Mouse (Mus musculus) 3134 (cell line): ENCODE results near the gene Uqcrq.
A peak's percentile ranks its signal among the peaks of the same experiment; 100 is the strongest.

Source experiments
- DNase-seq: peaks from one replicate; pipeline ENCODE4 v3.0.0-alpha.2; 2011; ENCODE audit warnings: low spot score; ENCODE audit not compliant: insufficient read length; ENCODE audit errors: extremely low read depth

Gene Uqcrq

DNA sequence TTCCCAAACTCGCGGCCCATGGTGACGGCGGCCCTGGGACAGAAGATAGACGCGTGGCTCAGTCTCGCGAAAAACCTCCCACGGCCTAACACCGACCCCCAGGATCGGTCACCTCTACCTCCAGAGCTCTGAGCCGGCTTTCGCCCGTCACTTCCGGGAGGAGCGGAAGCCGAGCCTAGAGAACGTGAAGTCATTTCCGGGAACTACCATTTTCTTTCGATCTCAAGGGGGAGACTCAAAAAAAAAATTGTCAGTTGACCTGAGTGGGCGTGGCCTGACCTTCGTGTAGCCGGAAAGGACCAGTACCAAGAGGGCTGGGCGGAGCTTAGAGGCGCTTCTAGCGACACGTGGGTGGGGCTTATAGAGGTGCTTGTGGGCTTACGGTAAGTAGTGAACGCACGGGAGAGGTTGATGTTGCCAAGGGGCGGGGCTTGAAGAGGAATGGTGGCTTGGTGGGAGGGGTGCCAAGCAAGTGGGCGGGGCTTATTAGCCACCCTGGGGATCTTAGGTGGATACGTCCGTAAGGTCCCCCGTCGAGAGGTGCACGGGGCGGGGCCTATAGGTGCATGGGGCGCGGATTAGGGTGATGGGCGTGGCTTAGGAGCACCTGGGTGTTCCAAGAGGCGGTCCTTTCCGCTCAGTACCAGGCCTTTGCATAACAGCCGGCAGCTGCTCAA lies at the start of gene Uqcrq, which contains the start of gene Gdf9:
Uqcrq (minus strand) TSS at position 162 of the 677 bp plus-strand sequence.
Gdf9 (plus strand) TSS at position 354 of the 677 bp plus-strand sequence.
- DNase-seq, result peak; percentile 97

DNA sequence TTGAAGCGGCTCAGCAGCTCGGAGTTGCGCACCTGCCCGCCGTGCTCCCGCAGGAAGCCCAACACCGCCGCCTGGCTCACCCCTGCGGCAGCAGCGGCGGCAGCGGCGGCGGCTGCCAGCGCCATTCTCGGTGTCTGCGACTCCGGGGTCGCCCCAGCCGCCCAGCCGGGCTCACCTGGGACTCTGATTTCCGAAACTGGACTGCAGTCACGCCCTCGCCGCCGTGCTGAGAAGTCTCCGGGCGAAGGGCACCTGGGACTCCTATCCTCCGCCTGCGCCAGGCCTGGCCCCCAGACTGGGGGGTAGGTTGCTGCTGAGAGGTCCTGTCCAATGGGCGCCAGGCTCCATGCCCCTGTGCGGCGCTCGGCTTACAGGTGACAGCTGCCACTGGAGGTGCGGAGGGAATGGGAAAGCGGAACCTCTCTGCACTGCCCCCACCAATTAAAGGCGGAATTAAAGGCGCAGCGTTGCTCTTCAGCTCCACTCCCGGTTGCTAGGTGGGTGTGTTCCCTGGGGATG lies 49.2 kb upstream of the Uqcrq start, which contains the start of the genes Gm9945 and Sowaha:
Gm9945 (plus strand) TSS at position 384 of the 519 bp plus-strand sequence.
Sowaha (minus strand) TSS at position 492 of the 519 bp plus-strand sequence.
- DNase-seq, result no peak

DNA sequence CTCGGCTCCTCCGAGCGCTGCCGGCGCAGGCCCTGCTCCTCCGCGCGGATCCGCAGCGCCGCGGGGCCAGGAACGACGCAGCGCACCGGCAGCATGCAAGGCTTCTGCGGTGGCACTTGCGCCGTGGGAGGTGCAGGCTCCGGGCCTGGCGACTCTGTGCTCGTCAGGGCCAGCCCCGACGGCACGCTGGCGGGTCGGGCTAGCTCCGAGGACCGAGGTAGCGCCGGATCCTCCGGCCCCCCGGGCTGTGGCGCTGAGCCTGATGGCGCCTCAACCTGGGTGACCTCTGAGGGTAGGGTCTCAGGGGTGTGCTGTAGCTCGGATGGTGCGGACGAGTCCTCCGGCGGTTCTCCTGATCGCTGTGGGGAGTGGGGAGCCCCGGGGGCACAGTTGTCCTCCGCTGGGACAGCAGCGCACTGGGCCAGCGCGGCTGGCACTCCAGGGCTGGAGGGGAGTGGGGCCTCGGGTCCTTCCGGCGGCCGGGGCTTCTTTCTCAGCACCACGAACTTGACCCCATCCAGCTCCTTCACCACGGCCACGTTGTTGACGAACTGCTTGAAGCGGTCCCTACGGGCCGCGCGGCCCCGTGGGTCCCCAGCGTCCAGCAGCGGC lies 48.6 kb upstream of the Uqcrq start:
- no peak for DNase-seq

DNA sequence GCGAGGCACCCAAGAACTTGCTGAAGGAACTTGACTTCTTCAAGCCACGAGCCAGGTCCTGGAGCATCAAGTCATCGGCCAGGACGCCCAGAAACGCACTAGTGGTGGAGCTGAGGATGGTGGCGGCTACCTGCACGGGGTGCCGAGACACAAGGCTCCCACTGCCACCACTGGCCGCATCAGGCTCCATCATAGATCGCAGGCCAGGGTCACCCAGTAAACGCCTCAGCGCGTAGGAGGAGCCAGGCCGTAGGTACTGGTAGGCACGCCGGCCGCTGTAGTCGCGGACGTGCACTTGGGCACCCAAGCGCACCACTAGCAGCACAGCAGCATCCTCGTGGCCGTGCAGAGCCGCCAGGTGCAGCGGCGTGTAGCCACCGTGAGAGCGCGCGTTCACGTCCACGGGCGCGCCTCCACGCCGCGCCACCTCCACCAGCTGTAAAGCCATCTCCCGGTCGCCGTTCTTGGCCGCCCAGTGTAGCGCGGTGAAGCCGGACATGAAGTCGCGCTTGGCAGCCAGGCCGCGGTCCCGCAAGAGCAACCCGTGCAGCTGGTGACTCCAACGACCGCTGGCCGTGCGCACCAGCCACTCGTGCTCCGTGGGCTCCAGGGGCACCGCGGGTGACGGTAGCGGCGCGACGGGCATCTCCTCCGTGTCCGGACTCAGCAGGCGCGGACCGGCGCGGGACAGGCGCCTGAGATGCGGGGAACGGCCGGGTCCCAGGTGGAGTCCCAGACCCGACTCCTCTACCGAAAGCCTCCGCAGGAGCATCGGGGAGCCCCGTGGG lies 47.9 kb upstream of the Uqcrq start:
- no peak for DNase-seq

DNA sequence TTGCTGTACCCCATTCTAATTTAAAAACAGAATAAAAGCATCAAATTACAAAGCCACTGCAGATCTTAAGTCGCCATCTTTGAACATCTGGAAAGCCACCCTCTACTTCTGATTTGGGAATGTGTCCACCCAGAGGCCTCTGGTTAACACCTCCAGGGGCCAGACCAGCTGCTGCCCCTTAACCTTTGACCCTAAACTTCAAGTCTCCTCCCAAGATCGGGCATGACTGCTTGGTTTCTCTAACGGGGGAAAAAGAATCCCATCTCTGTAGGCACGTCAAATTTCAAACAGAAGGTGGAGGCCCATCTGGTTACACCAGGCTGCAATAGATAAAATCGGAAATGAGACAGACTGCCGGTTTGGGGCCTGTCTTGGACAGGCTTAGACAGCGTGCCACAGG lies 47.2 kb upstream of the Uqcrq start:
- no peak for DNase-seq

DNA sequence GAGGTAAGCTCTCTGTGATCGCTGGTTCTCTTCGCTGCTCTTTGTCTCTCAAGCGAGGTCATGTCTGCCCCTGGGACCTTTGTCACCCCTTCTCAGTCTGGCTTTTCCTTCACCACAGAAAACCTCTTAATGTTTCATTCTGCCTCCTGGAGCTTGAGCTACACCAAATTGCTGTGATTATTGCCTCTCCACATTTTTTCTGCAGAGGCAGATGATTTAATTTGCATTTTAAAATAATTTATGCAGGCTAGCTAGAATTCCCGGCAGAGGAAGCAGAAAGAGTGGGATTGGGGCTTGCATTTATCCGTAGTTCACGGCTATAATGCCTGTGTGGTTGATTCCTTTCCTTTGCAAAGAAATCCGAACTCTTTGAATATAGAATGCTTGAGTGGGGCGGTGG lies 45.0 kb upstream of the Uqcrq start:
- no peak for DNase-seq

DNA sequence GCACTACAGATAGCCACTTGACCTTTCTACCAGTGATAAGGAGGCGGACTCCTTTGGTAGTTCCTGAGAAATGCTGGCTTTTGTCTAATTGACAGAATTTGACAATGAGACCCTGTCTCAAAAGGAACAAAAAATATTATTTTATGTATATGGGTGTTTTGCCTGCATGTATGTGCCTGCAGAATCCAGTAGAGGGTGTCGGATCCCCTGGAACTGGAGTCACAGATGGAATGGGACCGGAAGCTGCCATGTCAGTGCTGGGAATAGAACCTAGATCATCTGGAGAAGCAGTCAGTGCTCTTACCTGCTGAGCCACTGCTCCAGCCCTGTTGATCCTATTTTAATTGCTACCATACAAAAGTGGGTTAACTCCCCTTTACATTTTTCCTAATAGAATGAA lies 42.1 kb upstream of the Uqcrq start:
- no peak for DNase-seq

DNA sequence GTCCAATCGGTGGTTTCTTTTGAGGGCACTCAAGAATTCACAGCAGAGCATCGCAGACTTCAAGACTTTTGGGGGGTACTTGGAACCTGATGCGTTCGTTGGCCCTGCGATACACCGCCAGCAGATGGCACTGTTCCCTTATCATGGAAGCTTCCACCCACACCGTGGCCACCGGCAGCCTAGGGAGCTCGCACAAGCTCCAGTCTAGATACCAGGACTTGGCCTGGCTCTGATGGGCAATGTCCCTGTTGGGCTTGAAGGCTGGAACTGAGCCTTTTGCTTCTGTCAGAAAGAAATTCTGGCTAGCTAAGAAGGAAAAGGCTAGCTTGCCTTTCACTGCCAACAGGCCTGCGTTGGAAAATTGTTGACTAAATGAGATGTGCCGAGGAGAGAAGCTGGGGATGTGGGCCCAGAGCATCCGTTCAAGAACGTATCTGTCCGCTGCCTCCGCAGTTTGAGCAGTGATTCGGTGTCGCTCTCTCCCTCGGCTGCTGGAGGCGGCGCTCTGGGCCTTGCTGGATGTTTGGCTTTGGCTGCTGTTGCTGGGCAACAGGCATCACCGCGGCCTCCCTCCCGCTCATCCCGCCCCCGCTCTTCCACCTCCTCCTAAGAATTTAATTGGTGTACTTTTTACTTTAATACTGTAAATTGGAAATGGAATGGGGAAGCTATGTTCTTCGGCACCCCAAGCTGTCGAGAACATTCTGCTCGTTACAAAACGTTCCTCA lies 39.5 kb upstream of the Uqcrq start, which contains the start of gene Gm9837:
Gm9837 (minus strand) TSS at position 512 of the 728 bp plus-strand sequence.
- peak; percentile 63 for DNase-seq

DNA sequence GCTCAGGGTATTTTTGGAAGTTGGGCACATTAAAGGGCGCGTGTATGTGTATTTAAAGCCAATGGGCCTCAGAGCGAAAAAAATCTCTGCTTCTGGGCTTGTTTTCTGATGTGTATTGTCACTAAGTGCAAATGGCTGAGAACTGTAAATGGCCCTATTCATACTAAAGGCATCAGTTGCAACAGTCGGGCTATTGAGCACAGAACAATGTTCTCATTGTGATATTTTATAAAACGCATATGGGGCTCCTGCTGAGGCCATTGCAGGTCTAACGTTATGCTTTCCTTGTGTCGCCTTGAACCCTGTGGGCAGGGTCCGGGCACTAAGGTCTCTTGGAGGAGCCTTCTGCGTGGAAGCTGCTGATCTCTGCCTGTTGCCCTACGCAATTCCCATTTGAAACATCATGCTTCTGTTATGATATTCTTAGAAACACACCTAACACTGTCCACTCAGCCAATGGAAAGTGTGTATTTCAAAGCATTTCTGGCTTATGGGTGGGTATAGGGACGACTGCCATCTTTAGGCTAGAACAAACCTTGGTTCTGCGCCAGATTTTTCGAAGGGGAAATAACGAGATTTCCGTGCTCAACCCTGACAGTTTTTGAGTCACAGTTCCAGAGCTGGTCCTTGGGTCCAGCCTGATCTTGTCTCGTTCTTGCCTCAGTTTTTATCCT lies 38.8 kb upstream of the Uqcrq start:
- DNase-seq, result no peak

DNA sequence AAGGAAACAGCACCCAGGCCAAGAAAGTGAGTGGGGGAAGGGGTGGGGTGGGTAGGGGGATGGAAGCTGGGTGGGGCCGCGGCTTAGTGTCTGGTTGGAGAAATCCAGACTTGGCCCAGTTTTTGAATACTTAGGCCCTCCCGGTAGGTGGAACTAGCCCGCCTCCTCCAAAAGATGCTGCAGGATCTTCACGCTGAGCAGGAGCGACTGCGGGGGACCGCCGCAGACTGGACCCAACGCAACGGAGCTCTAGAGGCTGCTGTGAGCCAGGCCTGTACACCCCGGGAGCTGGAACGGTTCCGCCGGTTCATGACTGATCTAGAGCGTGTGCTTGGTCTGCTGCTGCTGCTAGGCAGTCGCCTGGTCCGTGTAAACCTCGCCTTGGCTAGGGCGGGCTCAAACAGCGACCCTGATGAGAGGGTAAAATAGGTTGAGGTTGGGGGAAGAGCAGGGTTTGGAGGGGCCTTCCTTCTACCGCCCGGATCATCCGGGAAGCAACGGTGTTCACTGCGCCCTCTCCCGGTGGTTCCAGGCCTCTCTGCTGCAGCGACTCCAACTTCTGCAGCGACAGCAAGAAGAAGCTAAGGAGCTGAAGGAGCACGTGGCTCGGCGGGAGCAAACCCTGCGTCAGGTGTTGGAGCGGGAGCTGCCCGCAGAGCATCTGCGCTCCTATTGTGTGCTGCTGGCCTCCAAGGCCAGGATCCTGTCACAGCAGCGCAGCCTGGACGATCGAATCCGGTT lies 35.8 kb upstream of the Uqcrq start:
- DNase-seq, result no peak

DNA sequence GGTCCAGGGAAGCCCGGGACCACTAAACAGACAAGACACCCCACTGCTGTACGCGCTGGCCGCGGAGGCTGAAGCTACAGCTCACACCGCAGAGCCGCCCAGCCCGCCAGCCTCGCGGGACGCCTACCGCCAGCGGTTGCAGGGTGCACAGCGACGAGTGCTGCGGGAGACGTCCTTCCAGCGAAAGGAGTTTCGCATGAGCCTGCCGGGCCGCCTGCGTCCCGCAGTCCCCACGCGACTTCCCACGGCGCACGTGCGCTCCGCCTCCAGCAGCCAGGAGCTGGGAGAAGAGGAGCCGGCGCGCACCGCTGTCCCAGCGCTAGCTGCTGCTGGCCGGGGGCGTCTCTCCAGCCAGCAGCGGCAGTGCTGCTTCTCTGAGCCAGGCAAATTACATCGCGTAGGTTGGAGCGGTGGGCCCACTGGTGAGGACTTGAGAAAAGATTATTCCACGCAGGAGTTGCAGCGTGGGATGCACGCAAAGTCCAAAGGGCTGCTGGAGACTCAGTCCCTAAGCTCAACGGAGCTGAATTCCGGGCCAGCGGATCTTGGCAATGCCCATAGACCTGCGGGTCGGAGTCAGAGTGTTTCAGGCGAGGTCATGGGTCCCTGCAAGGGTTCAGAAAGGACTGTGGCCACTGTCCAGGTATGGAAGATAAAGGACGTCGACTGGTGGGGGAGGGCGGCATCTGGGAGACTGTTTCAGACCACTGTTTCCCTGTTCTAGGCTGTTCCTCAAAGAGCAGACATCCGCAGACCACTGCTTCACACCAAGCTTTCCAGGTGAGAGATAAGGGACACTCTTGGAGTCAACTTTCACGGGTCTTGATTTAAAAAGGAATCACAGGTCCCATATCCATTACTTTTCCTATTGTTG lies 33.2 kb upstream of the Uqcrq start:
- DNase-seq, result no peak

DNA sequence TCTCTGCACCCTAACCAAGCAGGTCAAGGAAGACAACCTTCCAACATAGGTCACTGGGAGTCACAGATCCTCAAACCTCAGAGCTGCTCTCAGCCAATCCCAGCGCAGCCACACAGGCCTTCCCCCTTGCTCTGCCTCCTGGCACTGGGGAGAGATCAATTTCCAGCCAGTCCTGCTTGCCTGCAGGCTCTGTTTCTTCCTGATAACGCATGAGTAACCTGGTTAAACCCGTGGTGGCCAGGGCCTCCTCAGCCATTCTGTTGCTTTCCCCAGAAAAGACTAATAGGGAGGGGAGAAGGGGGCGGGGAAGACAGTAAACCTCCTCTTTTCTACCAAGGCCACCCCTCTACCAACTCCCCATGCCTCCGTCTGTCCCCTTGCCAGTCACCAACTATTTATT lies 31.1 kb upstream of the Uqcrq start:
- no peak for DNase-seq

DNA sequence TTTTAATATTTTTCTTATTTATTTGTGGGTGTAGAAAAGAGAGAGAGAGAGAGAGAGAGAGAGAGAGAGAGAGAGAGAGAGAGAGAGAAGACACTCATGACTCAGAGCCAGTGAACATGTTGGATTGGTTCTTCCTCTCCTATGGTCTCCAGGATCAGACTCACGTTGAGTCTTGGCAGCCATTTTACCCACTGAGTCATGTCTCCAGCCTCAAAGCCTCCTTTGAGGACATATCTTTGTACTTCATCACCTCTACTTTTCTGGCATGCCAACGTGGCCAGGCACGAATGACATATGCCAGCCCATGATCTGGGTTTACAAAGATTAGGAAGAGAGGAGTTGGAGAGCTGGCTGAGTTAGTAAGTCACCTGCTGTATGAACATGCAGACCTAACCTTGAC lies 29.6 kb upstream of the Uqcrq start:
- DNase-seq, result peak; percentile 63

DNA sequence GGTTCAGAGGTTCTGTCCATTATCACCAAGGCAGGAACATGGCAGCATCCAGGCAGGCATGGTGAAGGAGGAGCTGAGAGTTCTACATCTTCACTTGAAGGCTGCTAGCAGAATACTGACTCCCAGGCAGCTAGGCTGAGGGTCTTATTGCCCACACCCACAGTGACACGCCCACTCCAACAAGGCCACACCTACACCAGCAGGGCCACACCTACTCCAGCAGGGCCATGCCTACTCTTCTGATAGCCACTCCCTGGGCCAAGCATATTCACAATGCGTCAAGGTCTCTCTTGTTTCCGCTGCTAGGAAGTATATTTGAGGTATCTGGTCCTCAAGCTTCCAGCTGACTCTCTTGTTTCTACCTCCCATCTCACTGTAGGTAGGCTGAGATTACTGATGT lies 28.4 kb upstream of the Uqcrq start:
- DNase-seq, result no peak

DNA sequence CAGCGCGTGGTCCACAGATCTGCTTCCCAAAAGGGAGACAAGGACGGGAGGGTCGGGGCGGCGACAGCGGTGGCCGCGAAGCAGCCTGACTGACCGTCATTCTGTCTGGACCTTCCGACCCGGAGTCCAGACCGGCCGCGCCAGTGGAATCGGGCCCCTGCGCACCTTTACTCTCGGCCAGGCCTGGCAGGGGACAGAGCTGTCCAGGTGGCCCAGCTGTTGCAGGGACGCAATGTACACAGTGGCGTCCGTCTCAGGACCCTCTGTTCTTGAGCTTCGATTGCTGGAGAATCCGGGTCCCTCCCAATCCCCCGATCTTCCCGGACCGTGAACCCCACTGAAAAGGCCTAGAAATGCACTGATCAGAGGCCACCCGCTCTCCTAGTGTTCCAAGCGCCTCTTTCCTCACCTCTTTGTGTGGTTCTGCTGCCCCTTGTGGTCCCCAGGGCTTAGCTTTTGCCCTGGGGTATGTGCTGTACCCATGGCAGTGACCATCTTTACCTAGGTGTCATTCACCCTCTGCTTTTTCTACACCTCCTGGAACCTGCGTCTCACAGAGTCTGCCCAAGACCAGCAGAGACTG lies 26.8 kb upstream of the Uqcrq start:
- DNase-seq, result no peak

DNA sequence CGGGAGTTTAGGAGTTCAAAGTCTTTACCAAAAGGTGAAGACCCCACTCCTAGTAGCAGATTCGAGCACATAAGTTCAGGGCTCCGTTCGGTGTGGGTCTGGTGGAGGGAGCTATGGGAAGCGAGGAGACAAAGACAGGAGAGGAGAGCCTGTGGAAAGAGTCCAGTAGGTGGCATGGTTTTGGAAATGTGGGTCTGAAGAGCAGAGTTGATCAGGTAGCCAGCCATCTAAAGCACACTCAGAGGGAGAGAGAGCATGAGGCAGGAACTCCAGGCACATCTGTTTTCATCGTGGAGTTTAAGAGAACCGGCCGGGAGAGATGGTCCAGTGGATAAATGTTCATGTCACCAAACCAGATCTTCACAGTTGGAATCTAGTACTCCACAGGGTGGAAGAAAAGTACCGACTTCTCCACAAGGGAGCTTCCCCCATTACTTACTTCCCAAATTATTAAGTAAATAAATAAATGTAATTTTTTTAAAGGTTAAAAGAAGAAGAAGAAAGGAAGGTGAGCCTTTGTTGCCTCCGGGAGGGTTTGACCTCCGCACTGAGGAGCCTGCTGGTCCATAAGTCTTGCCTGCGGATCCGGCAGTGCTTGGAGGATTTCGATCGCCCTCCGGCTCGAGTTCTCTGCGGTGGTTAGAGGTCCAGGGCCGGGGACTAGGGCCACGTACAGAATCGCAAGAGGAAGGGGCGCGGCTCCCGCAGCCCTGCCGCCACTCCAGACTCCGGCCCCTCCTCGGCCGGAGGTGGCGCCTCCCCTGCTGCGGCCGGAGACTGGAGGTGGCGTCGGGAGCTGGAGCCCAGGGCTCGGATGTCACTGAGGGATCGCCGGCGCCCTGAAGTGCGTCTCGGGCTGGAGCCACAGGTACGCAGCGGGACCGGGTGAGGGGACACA lies 26.1 kb upstream of the Uqcrq start, which contains the start of the genes Gm10447 and Shroom1:
Gm10447 (minus strand) TSS at position 637 of the 898 bp plus-strand sequence.
Shroom1 (plus strand) TSS at position 732 of the 898 bp plus-strand sequence.
- DNase-seq, result peak; percentile 91

DNA sequence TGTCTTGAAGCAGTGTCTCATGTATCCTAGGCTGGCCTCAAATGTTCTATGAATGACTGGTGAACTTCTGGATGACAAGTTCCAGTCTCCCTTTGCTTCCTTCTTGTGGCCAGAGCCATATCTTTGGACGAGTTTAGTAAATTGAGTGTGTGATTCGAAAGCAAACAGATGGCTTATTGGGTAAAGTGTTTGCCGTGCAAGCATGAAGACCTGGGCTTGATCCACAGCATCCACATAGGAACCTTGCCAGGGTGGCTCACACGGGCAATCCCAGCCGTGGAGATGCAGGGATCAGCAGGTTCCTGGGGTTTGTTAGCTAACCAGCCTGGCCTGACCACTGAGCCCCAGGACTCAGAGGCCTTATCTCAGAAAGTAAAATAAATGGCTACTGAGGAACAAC lies 22.4 kb upstream of the Uqcrq start:
- DNase-seq, result no peak
